Mouse (Mus musculus) limb, embryonic 15.5 days (tissue): ENCODE measurements around the gene Art3. TPM values are rescaled to one million over a fixed set of nuclear protein-coding genes. Genes with fewer than 3 reads are reported as not detected.
A peak's percentile ranks its signal among the peaks of the same experiment; 100 is the strongest.

Experiments used
- ATAC-seq: fragments of 200-750 bp; cut with Nextera tagmentation; 2 replicates; pipeline ENCODE4 v1.8.0; 2017; ENCODE audit warnings: low read depth, moderate TSS enrichment; ENCODE audit not compliant: insufficient number of reproducible peaks, low FRiP score, low TSS enrichment
- H3K27ac ChIP-seq: fragments of 300-500 bp; sonication (generic); 2 replicates; pipeline ENCODE4 v1.5.1; 2015; ENCODE audit warnings: moderate library complexity, mild to moderate bottlenecking, inconsistent platforms
- H3K27me3 ChIP-seq: fragments of 300-500 bp; sonication (generic); 2 replicates; pipeline ENCODE4 v1.6.1; 2015; ENCODE audit warnings: inconsistent platforms
- H3K36me3 ChIP-seq: fragments of 300-500 bp; sonication (generic); 2 replicates; pipeline ENCODE4 v1.6.1; 2015; ENCODE audit warnings: inconsistent platforms
- H3K4me1 ChIP-seq: fragments of 300-500 bp; sonication (generic); 2 replicates; pipeline ENCODE4 v1.6.1; 2015; ENCODE audit warnings: inconsistent platforms
- H3K4me2 ChIP-seq: fragments of 300-500 bp; sonication (generic); 2 replicates; pipeline ENCODE4 v1.6.1; 2015; ENCODE audit warnings: mild to moderate bottlenecking, inconsistent platforms
- H3K4me3 ChIP-seq: fragments of 300-500 bp; sonication (generic); 2 replicates; pipeline ENCODE4 v1.5.1; 2015; ENCODE audit warnings: mild to moderate bottlenecking, inconsistent platforms
- H3K9ac ChIP-seq: fragments of 300-500 bp; sonication (generic); 2 replicates; pipeline ENCODE4 v1.6.1; 2015; ENCODE audit warnings: inconsistent platforms
- H3K9me3 ChIP-seq: fragments of 300-500 bp; sonication (generic); 2 replicates; pipeline ENCODE4 v1.6.1; 2016; ENCODE audit warnings: inconsistent platforms
- WGBS: fragments of 180-500 bp; shearing (Covaris S2); methylation state at CpG from one replicate; pipeline ENCODE4 v1.1.7; 2015; 5-methylcytosine and 5-hydroxymethylcytosine counted together
- polyA plus RNA-seq: library from polyadenylated mRNA; unstranded; fragments of >200 nt; fragmentation: Nextera tagmentation; extraction: Ambion mirVana; gene quantifications from 2 replicates; pipeline ENCODE4 v1.2.1, GENCODE M21; 2015

The Art3 gene
- polyA plus RNA-seq, 1 experiment from 2014 or later, result 7.3 TPM

GRCm38 (mm10) chr5:92318119-92318518, 13.5 kb upstream of the Art3 start:
- Histone ChIP-seq H3K9me3 (no peaks in the 10 kb centered on the region), H3K9ac (no peak overlapping the region), H3K36me3 (no peaks in the 10 kb centered on the region), H3K27me3 (no peaks in the 10 kb centered on the region; the same call in 1 of the 2 replicates), H3K27ac (no peak overlapping the region), H3K4me2 (no peak overlapping the region), H3K4me1 (peaks cover 7% of the 10 kb centered on the region), H3K4me3 (no peak overlapping the region)
- ATAC-seq, result no peak
- 75% methylated on average over 7 of the region's 7 CpGs for WGBS

GRCm38 (mm10) chr5:92318596-92318995, 13.0 kb upstream of the Art3 start:
- 90% methylated on average over 14 of the region's 14 CpGs for WGBS
- Histone ChIP-seq H3K36me3 (no peaks in the 10 kb centered on the region), H3K27me3 (no peaks in the 10 kb centered on the region; the same call in 1 of the 2 replicates), H3K9me3 (no peaks in the 10 kb centered on the region), H3K4me3 (no peak overlapping the region), H3K27ac (no peak overlapping the region), H3K9ac (no peak overlapping the region), H3K4me1 (peaks cover 7% of the 10 kb centered on the region), H3K4me2 (no peak overlapping the region)
- ATAC-seq, result no peak

DNA sequence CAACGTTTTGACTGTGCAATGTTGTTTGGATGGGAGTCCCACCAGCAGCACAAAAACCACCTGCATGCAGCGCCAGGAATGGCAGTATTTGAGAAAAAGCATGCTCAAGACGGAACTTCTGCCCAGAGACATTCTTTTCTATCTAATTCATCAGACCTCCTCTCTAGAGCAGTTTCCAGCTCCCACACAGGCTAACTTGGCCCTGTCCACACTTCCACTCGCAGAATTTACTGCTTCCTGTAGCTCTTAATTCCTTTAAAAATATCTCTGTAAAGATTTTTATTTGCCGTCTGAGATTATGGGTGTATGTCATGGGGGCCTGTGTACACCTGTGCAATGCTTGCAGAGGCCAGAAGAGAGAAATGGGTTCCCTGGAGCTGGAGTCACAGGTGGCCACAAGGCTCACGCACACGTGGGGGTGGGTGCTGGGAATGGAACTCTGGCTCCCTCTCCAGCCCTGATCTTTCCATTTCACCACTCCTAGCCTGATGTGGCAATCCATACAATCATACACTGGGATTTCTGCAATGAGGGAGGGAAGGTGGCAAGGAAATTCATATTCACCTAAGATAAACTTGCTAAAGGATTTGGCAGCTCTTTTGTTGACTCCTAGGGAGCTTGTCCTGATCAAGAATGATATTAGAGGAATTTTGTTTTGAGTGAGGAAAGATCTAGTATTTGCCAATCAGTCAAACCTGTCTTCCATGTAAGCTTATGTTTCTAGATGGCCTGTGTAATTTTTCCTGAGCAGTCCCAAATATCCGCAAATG, 9.8 kb upstream of the Art3 start:
- 40% methylated on average over 8 of the region's 8 CpGs for WGBS
- H3K9me3 ChIP-seq, result no peaks in the 10 kb centered on the region
- H3K4me1 ChIP-seq, result peaks cover 7% of the 10 kb centered on the region
- H3K4me2 ChIP-seq, result no peak overlapping the region
- H3K27me3 ChIP-seq, result no peaks in the 10 kb centered on the region; the same call in 1 of the 2 replicates
- no peaks in the 10 kb centered on the region for H3K36me3 ChIP-seq
- H3K27ac ChIP-seq, result no peak overlapping the region
- ATAC-seq, result no peak
- H3K4me3 ChIP-seq, result no peak overlapping the region
- H3K9ac ChIP-seq, result no peak overlapping the region

- H3K27ac ChIP-seq, result no peak overlapping the region
- no peaks in the 10 kb centered on the region for H3K36me3 ChIP-seq
- H3K9ac ChIP-seq, result no peak overlapping the region
- peaks cover 7% of the 10 kb centered on the region for H3K4me1 ChIP-seq
- H3K27me3 ChIP-seq, result no peaks in the 10 kb centered on the region; the same call in 1 of the 2 replicates
- no peak overlapping the region for H3K4me3 ChIP-seq
- ATAC-seq, result no peak
- WGBS, result 81% methylated on average over 4 of the region's 4 CpGs
- no peak overlapping the region for H3K4me2 ChIP-seq
- H3K9me3 ChIP-seq, result no peaks in the 10 kb centered on the region
Observed at GRCm38 (mm10) chr5:92322612-92323011, 9.0 kb upstream of the Art3 start.

- no peak overlapping the region for H3K4me2 ChIP-seq
- H3K27ac ChIP-seq, result no peak overlapping the region
- H3K36me3 ChIP-seq, result no peaks in the 10 kb centered on the region
- H3K27me3 ChIP-seq, result no peaks in the 10 kb centered on the region; the same call in 1 of the 2 replicates
- H3K9ac ChIP-seq, result no peak overlapping the region
- no peaks in the 10 kb centered on the region for H3K9me3 ChIP-seq
- ATAC-seq, result 0 out of 2 replicates have a peak, but pooled peaks have one; percentile 63
- H3K4me3 ChIP-seq, result no peak overlapping the region
- 46% methylated on average over 5 of the region's 5 CpGs for WGBS
- H3K4me1 ChIP-seq, result peaks cover 7% of the 10 kb centered on the region
Observed at GRCm38 (mm10) chr5:92323264-92323663, 8.4 kb upstream of the Art3 start.

DNA sequence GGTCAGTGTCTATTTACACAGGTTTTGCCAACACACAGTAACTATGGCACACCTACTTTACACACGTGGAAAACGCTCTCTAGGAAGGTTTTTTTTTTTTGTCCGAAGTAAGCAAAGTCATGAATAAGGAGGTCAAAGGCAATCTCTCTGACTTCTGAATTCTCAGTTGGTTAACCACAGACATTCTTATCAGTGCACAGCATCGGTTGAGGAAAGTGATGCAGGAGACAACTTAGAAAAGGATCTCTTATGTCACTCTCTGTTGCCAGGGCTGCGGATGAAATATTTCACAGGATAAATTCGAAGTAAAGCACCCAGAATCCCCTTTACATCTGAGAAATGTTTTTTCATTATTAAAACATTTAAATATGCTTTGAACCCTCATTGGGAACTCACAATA, 4.3 kb upstream of the Art3 start:
- no peak for ATAC-seq
- Histone ChIP-seq H3K27me3 (no peaks in the 10 kb centered on the region), H3K9me3 (no peaks in the 10 kb centered on the region), H3K27ac (no peak overlapping the region), H3K4me1 (peaks cover 8% of the 10 kb centered on the region), H3K9ac (no peak overlapping the region), H3K4me2 (no peak overlapping the region), H3K4me3 (no peak overlapping the region), H3K36me3 (no peaks in the 10 kb centered on the region)
- 70% methylated on average over 6 of the region's 6 CpGs for WGBS

- Histone ChIP-seq H3K27me3 (no peaks in the 10 kb centered on the region), H3K36me3 (no peaks in the 10 kb centered on the region), H3K4me3 (no peak within 1 kb of the TSS), H3K9ac (no peak within 1 kb of the TSS), H3K9me3 (no peaks in the 10 kb centered on the region), H3K4me1 (peaks cover 10% of the 10 kb centered on the region), H3K4me2 (no peak within 1 kb of the TSS), H3K27ac (no peak within 1 kb of the TSS)
- WGBS, result 63% methylated on average over 7 of the region's 7 CpGs
- no peak for ATAC-seq
Observed at GRCm38 (mm10) chr5:92327929-92328328, 3.7 kb upstream of the Art3 start, which contains the start of gene Cxcl9. Gene Cxcl9 (minus strand): TSS chr5:92328079.

DNA sequence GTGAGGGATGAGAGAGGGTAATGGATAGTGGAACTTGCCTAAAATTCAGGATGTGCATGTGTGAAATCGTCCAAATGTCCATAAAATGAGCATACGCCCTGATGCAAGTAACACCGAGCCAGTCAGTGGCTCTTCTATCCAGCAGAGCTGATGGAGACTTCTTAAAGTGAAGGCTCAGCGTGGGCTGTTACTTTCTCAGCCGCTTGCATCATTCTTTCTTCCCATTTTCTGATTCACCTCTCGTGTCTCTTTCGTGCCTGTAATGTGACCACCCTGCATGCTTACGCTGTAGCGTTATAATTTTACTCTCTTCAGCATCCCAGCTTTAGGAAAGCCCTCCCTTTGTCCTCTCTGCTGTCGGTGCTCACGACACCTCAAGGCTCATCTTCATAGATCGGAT, 505 bp upstream of the Art3 start:
- no peaks in the 10 kb centered on the region for H3K27me3 ChIP-seq
- no peaks in the 10 kb centered on the region for H3K36me3 ChIP-seq
- peaks cover 10% of the 10 kb centered on the region for H3K4me1 ChIP-seq
- no peaks in the 10 kb centered on the region for H3K9me3 ChIP-seq
- H3K9ac ChIP-seq, result no peak overlapping the region
- H3K4me3 ChIP-seq, result no peak overlapping the region
- 87% methylated on average over 12 of the region's 12 CpGs for WGBS
- no peak overlapping the region for H3K4me2 ChIP-seq
- ATAC-seq, result no peak
- no peak overlapping the region for H3K27ac ChIP-seq

- WGBS, result 30% methylated on average over 9 of the region's 9 CpGs
- ATAC-seq, result peak; percentile 73; the same call in 1 of the 2 replicates
- no peaks in the 10 kb centered on the region for H3K27me3 ChIP-seq
- peak overlapping the region; percentile 35 for H3K4me2 ChIP-seq
- no peak overlapping the region for H3K9ac ChIP-seq
- no peaks in the 10 kb centered on the region for H3K9me3 ChIP-seq
- peak overlapping the region; percentile 84 for H3K27ac ChIP-seq
- no peaks in the 10 kb centered on the region for H3K36me3 ChIP-seq
- H3K4me3 ChIP-seq, result peak overlapping the region; percentile 14; the same call in 1 of the 2 replicates
- peaks cover 10% of the 10 kb centered on the region for H3K4me1 ChIP-seq
Observed at GRCm38 (mm10) chr5:92332359-92332840, 773 bp downstream of the Art3 start.

DNA sequence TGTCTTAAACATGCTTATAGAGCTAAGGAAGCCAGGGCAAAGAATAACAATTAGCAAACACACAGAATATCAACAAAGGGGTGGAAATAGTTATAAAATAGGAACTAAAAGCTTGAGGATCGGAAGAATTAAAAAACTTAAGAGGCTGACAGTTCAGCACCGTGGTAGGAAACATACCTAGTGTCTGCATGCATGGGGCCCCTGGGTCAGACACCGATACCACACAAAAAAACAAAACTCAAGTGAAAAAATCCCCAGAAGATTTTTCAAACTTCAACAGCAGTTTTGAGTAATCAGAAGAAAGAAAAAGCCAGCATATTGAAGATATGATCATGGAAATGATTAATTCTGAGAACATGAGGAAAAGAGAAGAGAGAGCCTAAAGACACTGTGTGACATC, 5.1 kb downstream of the Art3 start:
- H3K4me2 ChIP-seq, result no peak overlapping the region
- H3K36me3 ChIP-seq, result no peaks in the 10 kb centered on the region
- WGBS, result 72% methylated on average over 3 of the region's 3 CpGs
- no peak for ATAC-seq
- no peaks in the 10 kb centered on the region for H3K9me3 ChIP-seq
- H3K27ac ChIP-seq, result no peak overlapping the region
- H3K4me3 ChIP-seq, result no peak overlapping the region
- H3K27me3 ChIP-seq, result no peaks in the 10 kb centered on the region
- H3K4me1 ChIP-seq, result peaks cover 8% of the 10 kb centered on the region
- H3K9ac ChIP-seq, result no peak overlapping the region

DNA sequence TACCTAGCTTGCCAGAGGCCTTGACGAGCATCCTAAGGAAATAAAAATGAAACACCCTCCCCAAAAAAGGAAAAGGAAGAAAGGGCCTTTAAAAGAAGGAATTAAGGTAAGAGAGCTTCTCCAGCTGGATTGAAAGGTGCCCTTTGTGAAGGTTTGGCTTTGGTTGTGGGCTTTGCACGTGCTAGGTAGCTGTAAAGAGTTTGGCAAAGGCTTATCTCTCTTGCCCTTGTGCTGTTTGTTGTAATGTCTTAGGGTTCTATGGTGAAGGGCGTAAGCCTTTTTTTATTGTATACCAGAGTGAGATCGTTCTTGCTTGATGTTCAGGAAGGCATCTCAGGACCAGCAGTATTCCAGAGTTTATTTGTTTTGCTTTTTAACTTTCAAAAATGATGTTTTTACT, 9.0 kb downstream of the Art3 start:
- no peak overlapping the region for H3K4me3 ChIP-seq
- no peak overlapping the region for H3K9ac ChIP-seq
- H3K4me1 ChIP-seq, result no peaks in the 10 kb centered on the region
- no peak overlapping the region for H3K27ac ChIP-seq
- WGBS, result 61% methylated on average over 4 of the region's 4 CpGs
- ATAC-seq, result no peak
- H3K4me2 ChIP-seq, result no peak overlapping the region
- H3K27me3 ChIP-seq, result no peaks in the 10 kb centered on the region
- H3K9me3 ChIP-seq, result no peaks in the 10 kb centered on the region
- no peaks in the 10 kb centered on the region for H3K36me3 ChIP-seq

- Histone ChIP-seq H3K27me3 (no peaks in the 10 kb centered on the region), H3K9me3 (no peaks in the 10 kb centered on the region), H3K27ac (no peak overlapping the region), H3K4me1 (0 out of 2 replicates have a peak, but pooled peaks cover 4% of the 10 kb centered on the region), H3K4me2 (no peak overlapping the region), H3K36me3 (no peaks in the 10 kb centered on the region), H3K4me3 (no peak overlapping the region), H3K9ac (no peak overlapping the region)
- 82% methylated on average over 8 of the region's 8 CpGs for WGBS
- ATAC-seq, result no peak
Observed at GRCm38 (mm10) chr5:92345006-92345405, 13.4 kb downstream of the Art3 start.
